Mouse (Mus musculus) lung, embryonic 14.5 days (tissue): ENCODE results near the gene 1700122O11Rik. TPM values are rescaled to one million over a fixed set of nuclear protein-coding genes. Genes with fewer than 3 reads are reported as not detected.
A peak's percentile ranks its signal among the peaks of the same experiment; 100 is the strongest.

Experiments
- ATAC-seq: fragments of 200-750 bp; cut with Nextera tagmentation; 2 replicates; pipeline ENCODE4 v1.8.0; 2017; ENCODE audit warnings: mild to moderate bottlenecking, moderate TSS enrichment, moderate library complexity; ENCODE audit not compliant: insufficient read depth
- DNase-seq: peaks from one replicate; pipeline ENCODE4 v3.0.0-alpha.2; 2015
- H3K27ac ChIP-seq: fragments of 300-500 bp; sonication (generic); 2 replicates; pipeline ENCODE4 v1.5.1; 2014; ENCODE audit warnings: low read depth, mild to moderate bottlenecking, moderate library complexity
- H3K27me3 ChIP-seq: fragments of 300-500 bp; sonication (generic); 2 replicates; pipeline ENCODE4 v1.6.1; 2014; ENCODE audit warnings: low read length, control low read depth; ENCODE audit not compliant: insufficient read depth
- H3K36me3 ChIP-seq: fragments of 300-500 bp; sonication (generic); 2 replicates; pipeline ENCODE4 v1.6.1; 2014; ENCODE audit warnings: control low read depth; ENCODE audit not compliant: insufficient read depth
- H3K4me1 ChIP-seq: fragments of 300-500 bp; sonication (generic); 2 replicates; pipeline ENCODE4 v1.6.1; 2014; ENCODE audit warnings: antibody characterized with exemption, control low read depth; ENCODE audit not compliant: insufficient read depth
- H3K4me2 ChIP-seq: fragments of 300-500 bp; sonication (generic); 2 replicates; pipeline ENCODE4 v1.6.1; 2014; ENCODE audit warnings: mild to moderate bottlenecking
- H3K4me3 ChIP-seq: fragments of 300-500 bp; sonication (generic); 2 replicates; pipeline ENCODE4 v1.5.1; 2014; ENCODE audit warnings: low read depth, low read length
- H3K9ac ChIP-seq: fragments of 300-500 bp; sonication (generic); 2 replicates; pipeline ENCODE4 v1.6.1; 2014
- H3K9me3 ChIP-seq: fragments of 300-500 bp; sonication (generic); 2 replicates; pipeline ENCODE4 v1.6.1; 2016; ENCODE audit warnings: low read depth, low read length, control low read depth
- CTCF ChIP-seq: IDR thresholded peaks from 2 replicates; pipeline ENCODE4 v1.5.1; 2016; ENCODE audit warnings: antibody characterized with exemption, low read depth
- WGBS: fragments of 180-500 bp; shearing (Covaris S2); extraction: QIAGEN DNeasy Blood & Tissue Kit; methylation state at CpG from one replicate; pipeline ENCODE4 v1.1.7; 2014; 5-methylcytosine and 5-hydroxymethylcytosine counted together
- polyA plus RNA-seq: library from polyadenylated mRNA; unstranded; fragments of >200 nt; fragmentation: Nextera tagmentation; extraction: Ambion mirVana; gene quantifications from 2 replicates; pipeline ENCODE4 v1.2.1, GENCODE M21; 2014

The 1700122O11Rik gene
- polyA plus RNA-seq, 1 experiment from 2014 or later, result not detected

DNA sequence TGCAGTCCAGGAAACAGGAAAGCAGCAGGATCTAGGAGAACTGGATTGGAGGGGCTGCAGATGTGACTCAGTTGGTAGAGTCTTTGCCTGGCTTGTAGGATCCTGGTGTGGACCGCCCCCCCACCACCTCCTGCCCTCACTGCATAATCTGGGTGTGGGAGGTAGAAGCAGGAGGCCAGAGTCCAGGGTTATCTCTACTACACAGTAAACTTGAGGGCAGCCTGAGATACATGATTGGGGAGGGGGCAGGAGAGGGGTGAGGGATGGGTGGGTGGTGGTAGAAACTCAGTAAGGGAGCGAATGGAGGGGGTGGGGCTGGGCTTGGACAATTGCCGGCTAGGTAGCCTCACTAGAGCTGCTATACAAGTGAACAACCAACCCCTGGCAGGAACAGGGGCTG is 38.3 kb downstream of the 1700122O11Rik start:
- Histone ChIP-seq H3K4me1 (peaks cover 22% of the 10 kb centered on the region), H3K9me3 (no peaks in the 10 kb centered on the region), H3K36me3 (no peaks in the 10 kb centered on the region), H3K4me2 (no peak overlapping the region), H3K4me3 (no peak overlapping the region), H3K27ac (peak overlapping the region; percentile 62), H3K27me3 (no peaks in the 10 kb centered on the region), H3K9ac (no peak overlapping the region)
- no peak for TF ChIP-seq CTCF
- ATAC-seq (no peak), DNase-seq (no peak)
- 35% methylated on average over 3 of the region's 3 CpGs for WGBS

GRCm38 (mm10) chr17:47999403-47999802 is 38.7 kb downstream of the 1700122O11Rik start:
- no peak for ATAC-seq
- peaks cover 18% of the 10 kb centered on the region for H3K4me1 ChIP-seq
- WGBS, result 40% methylated on average over 6 of the region's 6 CpGs
- no peak overlapping the region for H3K9ac ChIP-seq
- H3K27me3 ChIP-seq, result no peaks in the 10 kb centered on the region
- no peak for TF ChIP-seq CTCF
- no peaks in the 10 kb centered on the region for H3K9me3 ChIP-seq
- H3K4me3 ChIP-seq, result no peak overlapping the region
- peak; percentile 15 for DNase-seq
- H3K27ac ChIP-seq, result peak overlapping the region; percentile 62
- no peaks in the 10 kb centered on the region for H3K36me3 ChIP-seq
- H3K4me2 ChIP-seq, result no peak overlapping the region

DNA sequence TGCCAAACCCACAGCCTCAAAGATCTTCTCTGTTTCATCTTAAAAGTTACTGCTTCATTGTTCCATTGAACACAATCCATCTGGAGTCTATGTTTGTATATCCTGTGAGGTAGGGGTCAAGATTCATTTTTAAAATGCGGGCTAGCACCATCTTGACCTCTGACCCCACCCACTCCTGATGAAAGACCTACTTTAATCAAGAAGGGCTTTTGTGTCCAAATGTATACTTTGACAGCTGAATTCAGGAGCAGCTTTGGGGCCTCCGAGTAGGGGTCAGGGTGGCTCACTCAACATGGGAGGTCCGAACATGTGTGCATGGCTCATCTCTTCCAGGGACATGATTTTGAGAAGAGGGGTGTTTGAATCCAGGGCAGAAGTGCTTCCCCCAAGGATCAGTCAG is 40.3 kb downstream of the 1700122O11Rik start:
- no peak overlapping the region for H3K4me2 ChIP-seq
- 17% methylated on average over 3 of the region's 3 CpGs for WGBS
- no peak overlapping the region for H3K4me3 ChIP-seq
- no peak for ATAC-seq
- H3K9ac ChIP-seq, result no peak overlapping the region
- H3K9me3 ChIP-seq, result no peaks in the 10 kb centered on the region
- no peak for TF ChIP-seq CTCF
- DNase-seq, result peak; percentile 57
- no peaks in the 10 kb centered on the region for H3K36me3 ChIP-seq
- H3K4me1 ChIP-seq, result peaks cover 18% of the 10 kb centered on the region
- no peak overlapping the region for H3K27ac ChIP-seq
- no peaks in the 10 kb centered on the region for H3K27me3 ChIP-seq

DNA sequence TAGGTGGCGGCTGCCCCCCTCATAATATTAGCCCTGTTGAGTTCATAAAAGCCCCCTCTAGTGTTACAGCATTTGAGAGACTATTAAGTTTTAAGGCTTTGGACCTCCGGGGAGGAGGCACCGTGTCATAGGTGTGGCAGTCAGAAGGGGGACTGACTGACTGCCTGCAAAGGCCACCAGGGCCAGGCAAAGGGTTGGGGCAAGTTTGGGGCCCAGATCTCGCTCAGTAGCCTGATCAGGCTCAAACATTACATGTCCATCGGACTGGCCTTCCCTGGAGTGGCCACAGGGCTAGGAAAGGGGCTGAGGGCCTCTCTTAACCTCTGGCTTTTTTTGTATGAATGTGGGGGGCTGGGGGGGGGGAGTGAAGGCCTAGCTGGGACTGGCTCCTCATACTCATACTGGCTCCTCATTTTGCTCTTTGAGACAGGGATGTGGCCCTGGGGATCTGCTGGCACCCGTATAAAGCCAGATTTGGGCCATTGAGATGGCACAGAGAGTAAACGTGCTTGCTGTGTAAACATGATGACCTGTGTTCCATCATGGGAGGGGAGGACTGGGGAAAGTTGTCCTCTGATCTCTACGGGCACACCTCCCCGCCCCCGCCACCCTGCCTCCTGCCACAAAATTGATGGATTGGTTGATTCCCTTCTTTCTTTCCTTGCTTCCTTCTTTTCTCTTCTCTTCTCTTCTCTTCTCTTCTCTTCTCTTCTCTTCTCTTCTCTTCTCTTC is 47.5 kb downstream of the 1700122O11Rik start:
- Histone ChIP-seq H3K9me3 (no peaks in the 10 kb centered on the region), H3K4me1 (peaks cover 22% of the 10 kb centered on the region), H3K9ac (no peak overlapping the region), H3K36me3 (no peaks in the 10 kb centered on the region), H3K4me2 (no peak overlapping the region), H3K27ac (peak overlapping the region; percentile 15; the same call in 1 of the 2 replicates), H3K27me3 (no peaks in the 10 kb centered on the region), H3K4me3 (no peak overlapping the region)
- WGBS, result 42% methylated on average over 10 of the region's 10 CpGs
- no peak for TF ChIP-seq CTCF
- DNase-seq (no peak), ATAC-seq (no peak)

DNA sequence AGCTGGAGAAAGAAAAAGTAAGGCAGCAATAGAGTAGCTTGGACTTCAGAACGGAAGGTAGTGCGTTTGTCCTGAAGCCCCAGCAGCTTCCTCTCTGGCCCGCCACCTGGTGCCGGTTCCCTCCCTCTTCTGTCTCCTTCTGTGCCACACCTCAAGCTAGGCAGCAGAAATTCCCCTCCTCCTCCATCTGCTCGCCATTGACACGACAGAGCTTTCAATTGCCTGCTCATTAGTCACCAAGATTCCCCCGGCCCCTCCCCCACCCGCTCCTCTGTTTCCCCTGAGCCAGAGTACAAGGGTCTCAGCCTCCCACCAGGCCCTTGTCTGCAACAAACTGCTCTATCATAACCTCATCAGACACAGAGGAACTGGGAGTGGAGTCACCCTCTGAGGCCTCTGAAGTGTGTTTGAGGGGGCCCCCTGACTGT is 48.1 kb downstream of the 1700122O11Rik start:
- H3K4me1 ChIP-seq, result peaks cover 22% of the 10 kb centered on the region
- peak; percentile 57; the same call in 1 of the 2 replicates for ATAC-seq
- peak overlapping the region; percentile 15; the same call in 1 of the 2 replicates for H3K27ac ChIP-seq
- H3K36me3 ChIP-seq, result no peaks in the 10 kb centered on the region
- H3K9me3 ChIP-seq, result no peaks in the 10 kb centered on the region
- H3K4me2 ChIP-seq, result 0 out of 2 replicates have a peak overlapping the region, but pooled peaks have one; percentile 1
- no peak; the same call in 1 of the 2 replicates for TF ChIP-seq CTCF
- DNase-seq, result peak; percentile 48
- WGBS, result 6% methylated on average over 8 of the region's 8 CpGs
- no peak overlapping the region for H3K9ac ChIP-seq
- H3K27me3 ChIP-seq, result no peaks in the 10 kb centered on the region
- H3K4me3 ChIP-seq, result no peak overlapping the region

DNA sequence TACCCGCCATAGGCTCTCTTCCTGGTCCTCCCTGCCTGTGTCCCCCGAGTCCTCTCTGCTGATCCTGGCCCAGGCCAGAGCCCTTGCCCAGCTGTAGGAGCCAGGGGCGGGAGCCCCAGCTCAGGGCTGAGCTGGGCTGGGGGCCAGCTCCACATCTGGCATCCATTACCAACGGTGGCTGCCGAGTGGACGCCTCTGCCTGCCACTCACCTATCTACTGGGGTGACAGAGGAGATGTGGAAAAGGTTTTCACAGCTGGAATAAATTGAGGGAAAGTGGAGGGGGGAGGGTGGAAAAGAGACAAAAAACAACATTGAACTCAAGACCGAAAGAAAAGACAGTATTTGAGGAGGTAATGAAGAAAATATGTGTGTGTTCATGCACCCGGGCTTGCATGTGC is 49.3 kb downstream of the 1700122O11Rik start:
- Histone ChIP-seq H3K36me3 (no peaks in the 10 kb centered on the region), H3K27me3 (no peaks in the 10 kb centered on the region), H3K9me3 (no peaks in the 10 kb centered on the region), H3K4me3 (no peak overlapping the region), H3K27ac (peak overlapping the region; percentile 54; the same call in 1 of the 2 replicates), H3K4me2 (no peak overlapping the region), H3K9ac (no peak overlapping the region), H3K4me1 (peaks cover 22% of the 10 kb centered on the region)
- DNase-seq (peak; percentile 82), ATAC-seq (peak; percentile 73)
- 18% methylated on average over 8 of the region's 8 CpGs for WGBS
- no peak for TF ChIP-seq CTCF

- Histone ChIP-seq H3K4me2 (no peak overlapping the region), H3K4me1 (peaks cover 22% of the 10 kb centered on the region), H3K27me3 (no peaks in the 10 kb centered on the region), H3K4me3 (no peak overlapping the region), H3K9ac (no peak overlapping the region), H3K27ac (no peak overlapping the region), H3K9me3 (no peaks in the 10 kb centered on the region), H3K36me3 (no peaks in the 10 kb centered on the region)
- no peak for DNase-seq
- WGBS, result 76% methylated on average over 8 of the region's 8 CpGs
- no peak for ATAC-seq
- no peak for TF ChIP-seq CTCF
These were observed 50.0 kb downstream of the 1700122O11Rik start for GRCm38 (mm10) chr17:47988074-47988473.

Other genes with a start within 250 kb of the 1700122O11Rik start
- gene Mdfi, start 203.6 kb downstream of the 1700122O11Rik start, polyA plus RNA-seq, result 38.8 and 43.6 TPM in 2 replicates
- 37.2 and 42.2 TPM in 2 replicates for gene Foxp4, start 113.6 kb downstream of the 1700122O11Rik start, polyA plus RNA-seq
- not detected in 2 replicates for gene 1700067P10Rik, start 51.0 kb upstream of the 1700122O11Rik start, polyA plus RNA-seq
- gene 9830107B12Rik, start 108.0 kb upstream of the 1700122O11Rik start, polyA plus RNA-seq, result not detected in 2 replicates
- not detected in 2 replicates for gene A530064D06Rik, start 129.0 kb upstream of the 1700122O11Rik start, polyA plus RNA-seq
- gene Trem1, start 194.5 kb upstream of the 1700122O11Rik start, polyA plus RNA-seq, result 0.14 TPM in 1 of 2 replicates, not detected in the other
- gene Trem3, start 209.5 kb upstream of the 1700122O11Rik start, polyA plus RNA-seq, result 0.25 and 0.45 TPM in 2 replicates
- 0.13 TPM in 1 of 2 replicates, not detected in the other for gene Treml4, start 226.0 kb upstream of the 1700122O11Rik start, polyA plus RNA-seq